Mouse (Mus musculus) neutrophil, adult 5-6 weeks (primary cell): ENCODE data around the gene Ankrd11. TPM values are rescaled to one million over a fixed set of nuclear protein-coding genes. Genes with fewer than 3 reads are reported as not detected.
A peak's percentile ranks its signal among the peaks of the same experiment; 100 is the strongest.

Experiments used
- ATAC-seq: fragments of 151-379, 151-347 bp; 2 replicates; pipeline ENCODE4 v1.8.0; 2017; ENCODE audit warnings: mild to moderate bottlenecking, moderate TSS enrichment; ENCODE audit not compliant: insufficient number of reproducible peaks, poor library complexity, low FRiP score, severe bottlenecking; ENCODE audit errors: extremely low read depth
- total RNA-seq: library from RNA; stranded (forward); fragments of 200-1000 nt; gene quantifications from 2 replicates; pipeline ENCODE4 v1.2.3, GENCODE M21; 2017

Gene Ankrd11
- total RNA-seq, 1 experiment from 2014 or later, result 304 TPM

DNA sequence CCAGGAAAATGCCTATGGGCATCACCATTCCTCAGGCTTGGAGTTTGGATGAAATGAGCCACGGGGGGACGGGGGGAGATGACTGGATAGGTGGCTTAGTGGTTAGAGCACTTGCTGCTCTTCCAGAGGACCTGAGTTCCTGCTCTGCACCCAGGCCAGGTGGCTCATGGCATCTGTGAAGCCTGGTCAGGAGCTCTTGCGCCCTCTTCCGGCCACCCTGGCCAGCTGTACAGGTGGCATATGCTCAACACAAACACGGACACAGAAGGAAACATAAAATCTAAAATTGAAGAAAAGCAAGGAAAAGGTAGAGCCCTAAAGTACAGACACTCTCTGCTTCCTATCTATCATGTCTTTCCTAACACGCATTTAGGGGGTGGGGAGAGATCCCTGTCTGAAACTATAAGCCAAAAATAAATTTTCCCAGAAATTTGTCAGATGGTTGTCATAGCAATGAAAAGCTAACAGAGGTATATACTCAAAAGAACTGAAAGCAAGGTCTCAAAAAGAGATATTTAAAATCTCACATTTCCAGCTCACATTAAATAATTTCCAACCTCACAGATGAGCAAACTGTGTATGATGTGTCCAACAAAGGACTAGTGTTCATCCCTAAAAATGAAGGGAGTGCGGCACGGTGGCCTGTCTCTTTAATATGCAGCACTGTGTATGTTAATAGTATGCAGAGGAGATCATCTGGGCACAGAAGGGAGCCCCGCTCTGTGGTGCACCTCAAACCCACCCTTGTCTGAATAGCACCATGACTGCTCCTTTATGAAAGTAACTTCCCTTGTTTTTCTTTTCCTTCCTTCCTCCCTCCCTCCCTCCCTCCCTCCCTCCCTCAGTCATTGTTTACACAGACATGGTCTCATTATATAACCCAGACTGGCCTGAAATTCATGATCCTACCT lies 99.0 kb downstream of the Ankrd11 start:
- ATAC-seq, result no peak

DNA sequence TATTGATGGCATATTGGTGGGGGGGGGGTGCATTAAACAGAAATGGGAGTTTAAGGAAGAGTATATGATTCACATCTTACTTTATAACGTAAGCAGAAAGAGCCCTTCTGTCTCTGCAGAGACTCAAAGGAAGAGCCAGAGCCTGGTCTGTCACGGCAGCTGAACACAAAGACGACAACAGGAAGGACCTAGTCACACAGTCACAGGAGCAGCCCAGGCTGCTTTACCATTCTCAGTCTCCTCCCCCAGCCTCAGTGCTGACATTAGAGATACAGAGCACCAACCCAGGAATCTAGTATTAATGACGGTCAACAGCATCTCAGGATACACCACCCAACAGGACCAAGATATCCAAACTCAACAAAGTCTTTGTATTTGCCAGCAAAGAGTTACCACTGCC lies 103.5 kb downstream of the Ankrd11 start:
- peak; percentile 73 for ATAC-seq

DNA sequence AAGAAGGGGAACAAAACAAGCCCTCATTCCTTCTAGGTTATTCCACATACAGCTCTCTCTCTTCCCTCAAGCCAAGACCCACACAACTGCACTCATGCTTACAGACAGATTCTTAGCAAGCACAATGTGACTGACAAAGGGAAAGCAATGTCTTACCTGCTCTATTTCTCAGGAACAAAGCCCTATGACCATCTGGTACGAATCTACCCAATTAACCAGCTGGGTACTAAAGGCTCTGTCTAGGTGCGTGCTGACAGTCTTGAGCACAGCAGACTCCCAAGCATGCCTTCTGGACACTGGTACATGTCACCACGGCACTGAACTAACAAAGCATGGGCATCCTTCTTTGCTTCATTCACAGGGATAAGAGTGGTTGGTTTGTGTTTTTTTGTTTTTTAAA lies 103.9 kb downstream of the Ankrd11 start:
- ATAC-seq, result no peak

DNA sequence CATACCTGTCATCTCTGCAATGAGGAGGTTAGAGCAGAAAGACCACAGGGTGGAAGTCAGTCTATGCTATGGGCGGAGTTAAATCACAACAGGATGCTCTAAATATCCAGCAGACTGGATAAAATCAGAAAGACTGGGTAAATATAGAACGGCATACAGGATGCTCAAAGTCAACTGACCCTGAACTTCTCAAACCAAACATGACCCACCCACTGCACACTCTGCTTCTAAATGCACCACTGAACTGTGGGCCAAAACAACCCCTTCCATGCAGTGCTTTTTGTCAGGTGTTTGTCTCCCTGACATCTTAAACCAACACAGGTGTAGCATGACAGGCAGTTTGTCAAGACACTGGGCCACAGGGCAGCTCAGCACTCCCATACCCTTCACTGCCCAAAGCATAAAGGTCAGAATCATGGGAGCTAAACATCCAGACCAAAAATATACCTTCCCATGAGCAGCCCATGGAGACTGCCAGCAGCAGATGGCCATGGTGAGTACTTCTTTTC lies 104.5 kb downstream of the Ankrd11 start:
- ATAC-seq, result peak; percentile 74

DNA sequence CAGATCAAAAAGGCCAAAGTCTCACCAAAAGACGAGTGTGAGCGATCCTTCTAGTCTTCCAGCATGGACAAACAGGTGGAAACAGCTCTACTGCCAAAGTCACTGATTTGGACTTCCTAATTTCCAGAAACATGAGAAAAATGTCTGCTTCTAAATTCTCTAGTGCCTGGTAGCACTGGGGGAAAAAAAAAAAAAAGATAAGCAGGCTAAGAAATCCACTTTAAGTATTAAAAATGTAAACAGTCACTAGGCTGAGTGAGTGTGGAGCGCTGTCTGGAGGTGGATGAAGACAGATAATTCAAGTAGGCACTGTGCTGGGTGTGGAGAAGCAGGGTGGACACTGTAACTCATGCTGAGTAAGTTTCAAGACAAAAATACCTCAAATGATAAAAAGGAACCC lies 106.2 kb downstream of the Ankrd11 start:
- ATAC-seq, result no peak

GRCm38 (mm10) chr8:122935118-122935517 lies 107.0 kb downstream of the Ankrd11 start:
- ATAC-seq, result no peak

DNA sequence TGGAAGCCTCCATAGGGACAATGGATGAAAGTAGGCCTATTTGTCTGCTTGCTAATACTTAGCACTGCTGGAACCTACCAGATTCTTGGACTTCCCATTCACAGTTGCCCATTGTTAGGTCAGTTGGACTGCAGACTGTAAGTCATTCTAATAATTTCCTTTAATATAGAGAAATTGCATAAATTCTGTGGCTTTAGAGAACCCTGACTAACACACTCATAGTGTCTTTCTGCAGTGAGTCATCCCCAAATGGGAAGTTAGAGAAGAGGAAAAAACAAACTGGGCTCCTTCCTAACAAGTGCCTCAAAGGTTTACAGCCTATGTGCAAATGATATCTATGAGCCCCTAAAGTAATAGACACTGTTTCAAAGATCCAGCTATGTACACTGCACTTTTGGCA lies 108.1 kb downstream of the Ankrd11 start:
- peak; percentile 27; the same call in 1 of the 2 replicates for ATAC-seq

- ATAC-seq, result 0 out of 2 replicates have a peak, but pooled peaks have one; percentile 21
Measured at GRCm38 (mm10) chr8:122932561-122932959, 109.5 kb downstream of the Ankrd11 start.

GRCm38 (mm10) chr8:122931834-122932560 lies 110.1 kb downstream of the Ankrd11 start:
- ATAC-seq, result no peak

GRCm38 (mm10) chr8:122928631-122929224 lies 113.3 kb downstream of the Ankrd11 start:
- ATAC-seq, result peak; percentile 56

DNA sequence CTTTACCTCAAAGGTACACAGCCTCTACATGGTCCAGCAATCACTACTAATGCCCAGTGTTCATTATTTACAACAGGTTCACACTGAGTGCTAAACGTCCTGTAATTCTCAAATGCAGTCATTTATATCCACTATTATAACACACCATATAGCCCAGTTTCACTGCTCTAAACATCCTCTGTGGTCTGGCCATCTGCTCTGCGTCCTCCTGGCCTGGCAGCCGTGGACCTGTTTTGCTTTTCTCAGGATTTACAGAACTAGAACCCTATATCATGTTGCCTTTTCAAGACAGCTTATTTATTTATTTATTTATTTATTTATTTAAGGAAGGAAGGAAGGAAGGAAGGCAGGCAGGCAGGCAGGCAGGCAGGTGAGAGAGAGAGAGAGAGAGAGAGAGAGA lies 114.2 kb downstream of the Ankrd11 start:
- no peak for ATAC-seq

- no peak for ATAC-seq
Measured at GRCm38 (mm10) chr8:122926782-122927181, 115.3 kb downstream of the Ankrd11 start.

DNA sequence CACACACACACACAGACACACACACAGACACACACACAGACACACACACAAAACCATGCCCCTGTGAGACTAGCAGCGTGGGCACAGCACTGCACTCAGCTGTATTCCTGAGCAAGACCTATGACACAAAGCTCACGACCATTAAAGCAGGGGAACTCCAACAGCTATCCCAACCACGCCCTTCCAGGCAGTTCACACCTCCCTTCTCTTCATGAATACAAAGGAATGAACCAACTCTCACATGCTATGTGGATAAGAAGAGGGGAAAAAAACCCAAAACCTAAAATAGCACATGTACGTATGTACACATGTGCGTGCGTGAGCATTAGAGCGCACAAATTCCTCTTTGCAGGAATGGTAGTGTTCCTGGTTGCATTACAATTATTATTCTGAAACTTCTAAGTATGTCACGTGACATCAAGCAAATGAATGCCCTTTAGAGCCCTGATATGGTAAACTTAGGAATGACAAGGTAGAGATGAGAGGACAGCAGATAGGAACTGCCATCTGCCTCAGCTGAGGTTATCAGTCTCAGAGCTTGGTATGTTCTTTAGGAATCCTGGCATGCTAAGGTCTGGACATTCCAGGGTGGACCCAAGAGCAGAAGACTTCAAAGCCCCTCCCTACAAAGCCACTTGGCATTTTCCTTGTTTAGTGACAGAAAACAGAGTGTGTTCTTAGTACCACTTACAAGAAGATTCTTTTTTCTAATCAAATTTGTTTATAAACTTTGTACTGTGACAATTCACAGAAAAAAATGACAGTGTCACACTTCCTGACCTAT lies 115.9 kb downstream of the Ankrd11 start:
- no peak for ATAC-seq

DNA sequence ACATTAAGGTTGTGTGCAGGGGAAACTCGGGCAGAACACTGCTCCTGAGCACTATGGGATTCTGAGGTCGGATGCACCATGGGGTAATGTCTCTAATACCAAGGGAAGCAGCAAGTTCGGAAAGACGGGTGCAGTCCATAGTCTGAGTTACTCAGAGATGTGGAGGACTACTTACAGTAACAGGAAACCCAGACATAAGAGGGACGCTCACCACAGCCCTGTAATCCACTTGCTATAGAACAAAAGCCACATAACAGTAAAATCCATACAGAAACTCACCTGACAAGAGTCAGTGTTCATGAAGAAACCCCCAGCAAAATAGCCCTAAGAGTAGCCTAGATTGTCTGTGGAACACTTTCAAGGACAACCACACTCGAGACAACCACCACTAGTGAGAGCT lies 118.0 kb downstream of the Ankrd11 start:
- no peak for ATAC-seq

GRCm38 (mm10) chr8:122923431-122924090 lies 118.5 kb downstream of the Ankrd11 start:
- no peak for ATAC-seq

- peak; percentile 47; the same call in 1 of the 2 replicates for ATAC-seq
Measured at GRCm38 (mm10) chr8:122922945-122923344, 119.1 kb downstream of the Ankrd11 start.

DNA sequence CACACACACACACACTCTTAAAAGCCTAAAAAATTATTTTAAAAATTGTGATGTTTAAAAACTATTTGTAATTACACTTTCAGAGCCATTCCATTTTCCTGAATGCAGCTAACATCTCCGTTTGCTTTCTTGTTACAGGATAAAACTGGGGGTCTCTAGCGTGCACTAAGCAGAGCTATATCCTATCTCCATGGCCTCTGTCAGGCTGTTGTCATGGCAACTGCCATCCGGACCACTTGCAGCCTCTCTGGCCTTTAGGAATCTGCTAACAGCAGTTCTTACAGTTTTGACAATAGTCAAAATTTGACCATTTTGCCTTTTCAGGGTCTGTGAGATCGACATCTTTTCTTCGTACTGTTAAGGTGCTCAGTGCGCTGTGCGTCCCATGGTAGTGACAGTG lies 121.2 kb downstream of the Ankrd11 start:
- ATAC-seq, result no peak

DNA sequence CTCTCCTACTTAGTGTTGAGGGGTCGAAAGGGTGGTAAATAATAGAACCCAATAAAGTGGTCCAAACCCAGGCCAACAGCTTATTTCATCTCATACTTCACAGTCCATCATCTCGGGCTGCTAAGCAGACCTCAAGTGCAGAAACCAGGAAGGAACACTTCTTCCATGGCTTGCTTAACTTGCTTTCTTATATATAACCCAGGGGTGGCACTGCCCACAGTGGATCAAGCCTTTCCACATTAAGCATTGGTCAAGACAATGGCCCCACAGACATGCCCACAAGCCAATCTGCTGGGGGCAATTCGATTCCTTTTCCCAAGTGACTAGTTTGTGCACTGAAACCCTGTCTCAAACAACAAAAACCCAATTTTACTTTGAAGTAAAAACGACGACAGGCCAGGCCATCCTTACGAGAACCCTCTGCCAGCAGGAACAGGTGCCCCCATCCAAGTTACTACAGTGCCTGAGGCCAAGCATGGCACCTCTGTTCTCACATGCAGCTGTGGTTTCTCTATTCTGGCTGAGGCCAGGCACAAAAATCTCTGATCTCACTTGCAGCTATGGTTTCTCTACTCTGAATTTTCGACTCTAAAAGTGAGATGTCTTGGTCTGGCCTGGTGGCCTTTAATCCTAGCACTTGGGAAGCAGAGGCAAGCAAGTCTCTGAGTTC lies 123.5 kb downstream of the Ankrd11 start:
- ATAC-seq, result no peak
